Mouse (Mus musculus) embryo, embryonic 10.5 days (tissue): ENCODE measurements at regions not wholly inside any gene's neighbourhood (a gene's known extent, or its start where the extent isn't known, plus 50 kb on each side); places are given as distances from the start of the nearest gene placed in this dataset.

Source experiments
- DNase-seq: peaks from one replicate; pipeline ENCODE4 v3.0.0-alpha.2; 2015; ENCODE audit warnings: low spot score

DNA sequence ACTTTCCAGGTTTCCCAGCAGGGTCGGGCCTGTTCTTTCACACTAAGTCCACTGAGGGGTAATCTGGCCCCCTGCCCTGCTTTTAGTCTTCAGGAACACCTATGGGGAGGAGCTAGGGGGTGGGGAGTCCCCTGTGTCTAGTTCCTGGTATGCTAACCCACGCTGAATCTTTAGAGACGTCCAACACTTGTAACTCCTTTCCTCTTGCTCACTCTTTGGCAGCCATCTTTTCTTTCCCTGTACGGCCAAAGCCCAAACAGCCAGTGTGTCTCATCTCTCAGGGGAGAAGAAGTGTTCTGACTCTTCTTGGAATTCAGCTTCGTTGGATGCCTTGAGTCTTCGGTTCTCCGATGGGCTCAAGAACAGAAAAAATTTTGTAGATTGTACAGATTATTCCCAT lies 68.4 kb upstream of the Lnx1 start:
- DNase-seq, result no peak

DNA sequence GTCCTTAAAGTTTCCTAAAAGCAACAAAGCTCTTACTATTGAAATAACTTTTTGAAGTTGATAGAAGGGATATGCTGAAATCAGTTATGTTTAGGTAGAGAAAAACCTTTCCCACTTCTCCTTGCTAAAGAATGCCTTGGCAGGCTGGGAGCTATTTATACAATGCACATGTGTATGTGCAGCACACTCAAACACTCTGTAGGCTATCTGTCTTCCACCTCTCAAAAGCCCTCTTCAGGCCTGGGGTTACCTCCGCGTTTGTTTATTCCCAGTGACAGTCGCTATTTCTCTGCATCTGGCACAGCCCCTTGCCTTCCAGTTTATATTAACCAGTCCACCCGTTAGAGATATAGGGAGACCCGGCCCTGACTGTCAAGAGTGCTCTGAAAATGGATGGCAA lies 66.3 kb upstream of the Lnx1 start:
- no peak for DNase-seq

DNA sequence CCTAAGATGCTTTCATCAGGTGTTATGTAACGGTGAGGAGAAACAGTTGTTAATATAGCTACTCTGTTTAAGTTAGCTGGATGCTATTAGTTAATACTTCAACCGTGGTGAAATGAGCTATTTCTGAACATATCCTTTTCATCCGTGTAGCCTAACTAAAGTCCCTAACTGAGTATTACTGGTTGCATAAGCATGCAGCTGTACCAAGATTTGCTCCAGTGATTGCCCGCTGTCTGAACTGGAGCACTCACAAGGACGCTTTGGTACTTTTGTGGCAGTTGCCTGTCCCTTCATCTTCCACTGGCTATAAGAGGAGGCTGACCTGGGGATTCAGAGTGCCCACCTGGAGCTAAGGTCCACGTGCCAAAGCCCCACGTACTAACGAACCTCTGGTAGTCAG lies 65.3 kb upstream of the Lnx1 start:
- no peak for DNase-seq

DNA sequence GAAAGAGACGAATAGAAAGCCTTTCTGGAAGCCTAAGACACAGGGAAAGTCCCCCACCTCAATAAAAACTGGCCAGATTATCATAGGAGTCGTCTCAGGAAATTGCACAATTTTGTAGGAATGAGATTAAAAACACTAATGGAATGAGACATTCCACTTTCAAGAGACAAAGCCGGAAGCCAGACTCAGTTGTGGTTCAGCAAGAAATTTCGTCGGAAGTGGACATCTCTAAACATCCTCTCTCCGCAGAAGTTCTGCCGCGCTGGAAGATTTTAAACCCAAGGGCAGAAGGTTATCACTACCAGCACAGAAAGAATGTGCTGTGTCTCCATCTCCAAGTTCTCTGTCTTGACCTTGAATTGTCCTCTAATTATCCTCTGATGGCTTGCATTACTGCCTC lies 63.5 kb upstream of the Lnx1 start:
- no peak for DNase-seq

DNA sequence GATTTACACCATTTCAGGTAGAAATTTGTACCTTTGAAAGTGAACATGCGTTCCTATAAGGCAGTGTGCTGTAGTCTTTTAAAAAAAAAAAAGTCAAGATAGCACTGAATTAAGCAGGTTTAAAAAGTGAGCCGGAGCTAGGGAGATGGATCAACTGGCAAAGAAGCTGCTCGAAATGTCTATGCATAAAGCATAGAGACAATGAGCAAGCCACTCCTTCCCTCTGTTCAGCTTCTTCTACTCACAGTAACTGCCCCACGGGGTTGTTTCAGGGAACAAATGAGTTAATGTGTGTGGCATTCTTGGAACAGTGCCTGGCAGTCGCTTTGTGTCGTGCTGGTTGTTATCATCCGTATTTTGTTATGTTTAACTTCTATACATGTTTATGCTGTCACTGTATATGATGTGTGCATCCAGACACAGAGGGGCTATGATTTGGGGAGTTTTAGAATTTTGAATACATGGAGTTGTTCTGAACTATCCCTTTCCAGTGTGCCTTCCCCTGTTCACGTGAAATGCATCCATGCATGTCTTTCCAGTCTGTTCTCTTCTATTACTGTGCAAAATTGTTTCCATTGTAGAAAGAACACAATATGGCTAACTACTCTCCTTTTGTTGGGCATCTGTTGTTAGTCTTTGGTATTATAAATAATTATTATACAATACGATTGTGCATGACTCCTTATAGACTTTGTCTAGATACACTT lies 62.5 kb upstream of the Lnx1 start:
- DNase-seq, result no peak

DNA sequence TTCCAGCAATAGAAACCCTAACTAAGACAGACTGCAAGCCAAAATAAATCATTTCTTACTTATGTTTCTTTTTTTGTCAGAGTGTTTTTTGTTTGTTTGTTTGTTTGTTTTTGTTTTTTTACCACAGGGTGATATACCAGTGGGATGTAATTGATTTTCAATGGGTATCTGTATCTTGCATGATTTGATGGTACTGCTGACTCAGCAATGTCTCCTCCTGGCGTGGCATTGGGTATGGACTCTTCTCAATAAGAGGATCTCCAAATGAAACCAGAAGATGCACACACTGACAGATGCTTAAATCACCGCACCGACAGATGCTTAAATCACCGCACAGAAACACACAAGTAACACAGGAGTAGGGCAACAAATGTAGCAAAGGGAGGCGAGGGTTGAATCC lies 54.8 kb upstream of the Lnx1 start:
- DNase-seq, result no peak

DNA sequence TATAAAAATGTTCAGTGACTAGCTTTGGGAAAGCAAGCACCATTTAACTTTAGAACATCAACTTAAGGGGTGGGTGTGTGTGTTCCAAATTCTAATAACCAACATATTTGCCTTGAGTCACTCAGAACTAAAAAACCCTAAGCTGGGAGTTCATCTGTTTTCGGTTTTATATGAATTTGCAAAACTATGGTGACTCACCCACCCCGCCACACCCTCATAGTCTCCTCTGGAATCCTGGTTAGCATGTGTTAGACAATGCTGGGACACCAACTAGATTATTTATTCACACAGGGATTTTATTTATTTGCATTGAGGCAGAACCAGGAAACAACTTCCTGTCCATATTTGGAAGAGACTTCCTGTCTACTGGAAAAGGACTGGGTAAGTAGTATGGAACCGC lies 50.2 kb upstream of the Lnx1 start:
- DNase-seq, result no peak
